Mouse (Mus musculus) midbrain, embryonic 12.5 days (tissue): ENCODE data around the gene Car9. TPM values are rescaled to one million over a fixed set of nuclear protein-coding genes. Genes with fewer than 3 reads are reported as not detected.

Source experiments
- ATAC-seq: fragments of 200-750 bp; cut with Nextera tagmentation; 2 replicates; pipeline ENCODE4 v1.8.0; 2017; ENCODE audit warnings: low read depth, moderate TSS enrichment, moderate library complexity; ENCODE audit not compliant: low FRiP score
- H3K27ac ChIP-seq: fragments of 300-500 bp; sonication (generic); replicated peaks from 2 replicates; pipeline ENCODE4 v1.5.1; 2016; ENCODE audit warnings: mild to moderate bottlenecking
- H3K27me3 ChIP-seq: fragments of 300-500 bp; sonication (generic); 2 replicates; pipeline ENCODE4 v1.6.1; 2016; ENCODE audit warnings: mild to moderate bottlenecking
- H3K36me3 ChIP-seq: fragments of 300-500 bp; sonication (generic); 2 replicates; pipeline ENCODE4 v1.6.1; 2016
- H3K4me1 ChIP-seq: fragments of 300-500 bp; sonication (generic); 2 replicates; pipeline ENCODE4 v1.6.1; 2016
- H3K4me2 ChIP-seq: fragments of 300-500 bp; sonication (generic); replicated peaks from 2 replicates; pipeline ENCODE4 v1.6.1; 2016; ENCODE audit warnings: mild to moderate bottlenecking, moderate library complexity
- H3K4me3 ChIP-seq: fragments of 300-500 bp; sonication (generic); 2 replicates; pipeline ENCODE4 v1.5.1; 2016; ENCODE audit warnings: mild to moderate bottlenecking
- H3K9ac ChIP-seq: fragments of 300-500 bp; sonication (generic); replicated peaks from 2 replicates; pipeline ENCODE4 v1.6.1; 2016; ENCODE audit warnings: mild to moderate bottlenecking, moderate library complexity
- H3K9me3 ChIP-seq: fragments of 300-500 bp; sonication (generic); 2 replicates; pipeline ENCODE4 v1.6.1; 2016; ENCODE audit warnings: mild to moderate bottlenecking
- WGBS: fragments of 180-500 bp; shearing (Covaris S2); methylation state at CpG from one replicate; pipeline ENCODE4 v1.1.7; 2016; 5-methylcytosine and 5-hydroxymethylcytosine counted together
- polyA plus RNA-seq: library from polyadenylated mRNA; unstranded; fragments of >200 nt; fragmentation: Nextera tagmentation; extraction: Ambion mirVana; gene quantifications from 2 replicates; pipeline ENCODE4 v1.2.1, GENCODE M21; 2016

The Car9 gene
- polyA plus RNA-seq, 1 experiment from 2014 or later = 0.61 TPM

GRCm38 (mm10) chr4:43559519-43560242 is 52.9 kb downstream of the Car9 start:
- H3K4me1 ChIP-seq = peaks cover 49% of the 10 kb centered on the region
- no peaks in the 10 kb centered on the region for H3K27me3 ChIP-seq
- H3K36me3 ChIP-seq = peaks cover 23% of the 10 kb centered on the region
- WGBS = 83% methylated on average over 13 of the region's 13 CpGs
- peak overlapping the region; percentile 28; the same call in 1 of the 2 replicates for H3K9ac ChIP-seq
- H3K27ac ChIP-seq = no peak overlapping the region
- no peaks in the 10 kb centered on the region for H3K9me3 ChIP-seq
- no peak overlapping the region for H3K4me3 ChIP-seq
- no peak overlapping the region for H3K4me2 ChIP-seq
- ATAC-seq = no peak

- WGBS = 70% methylated on average over 5 of the region's 6 CpGs
- Histone ChIP-seq H3K4me1 (peaks cover 49% of the 10 kb centered on the region), H3K9me3 (no peaks in the 10 kb centered on the region), H3K27me3 (no peaks in the 10 kb centered on the region), H3K36me3 (peaks cover 23% of the 10 kb centered on the region), H3K9ac (peak overlapping the region; percentile 28; the same call in 1 of the 2 replicates), H3K4me2 (peak overlapping the region; percentile 87), H3K4me3 (no peak overlapping the region), H3K27ac (no peak overlapping the region)
- ATAC-seq = no peak
Observed at GRCm38 (mm10) chr4:43560243-43560611, 53.5 kb downstream of the Car9 start.

GRCm38 (mm10) chr4:43560976-43561375 is 54.2 kb downstream of the Car9 start:
- no peaks in the 10 kb centered on the region for H3K9me3 ChIP-seq
- no peak for ATAC-seq
- peaks cover 23% of the 10 kb centered on the region for H3K36me3 ChIP-seq
- no peak overlapping the region for H3K27ac ChIP-seq
- peak overlapping the region; percentile 93 for H3K9ac ChIP-seq
- H3K4me3 ChIP-seq = peak overlapping the region; percentile 92
- peaks cover 49% of the 10 kb centered on the region for H3K4me1 ChIP-seq
- 47% methylated on average over 2 of the region's 2 CpGs for WGBS
- H3K4me2 ChIP-seq = peak overlapping the region; percentile 87
- no peaks in the 10 kb centered on the region for H3K27me3 ChIP-seq

- peak overlapping the region; percentile 87 for H3K4me2 ChIP-seq
- H3K4me3 ChIP-seq = peak overlapping the region; percentile 92
- peak overlapping the region; percentile 93 for H3K9ac ChIP-seq
- no peaks in the 10 kb centered on the region for H3K9me3 ChIP-seq
- no peaks in the 10 kb centered on the region for H3K27me3 ChIP-seq
- no peak; the same call in 1 of the 2 replicates for ATAC-seq
- peaks cover 23% of the 10 kb centered on the region for H3K36me3 ChIP-seq
- 2% methylated on average over 16 of the region's 16 CpGs for WGBS
- H3K27ac ChIP-seq = peak overlapping the region; percentile 98
- peaks cover 49% of the 10 kb centered on the region for H3K4me1 ChIP-seq
Observed at GRCm38 (mm10) chr4:43561436-43561996, 54.8 kb downstream of the Car9 start.

- Histone ChIP-seq H3K9ac (peak within 1 kb of the TSS; percentile 93), H3K27ac (peak within 1 kb of the TSS; percentile 98), H3K36me3 (peaks cover 27% of the 10 kb centered on the region), H3K9me3 (no peaks in the 10 kb centered on the region), H3K27me3 (no peaks in the 10 kb centered on the region), H3K4me3 (peak within 1 kb of the TSS; percentile 92), H3K4me1 (peaks cover 49% of the 10 kb centered on the region), H3K4me2 (peak within 1 kb of the TSS; percentile 87)
- peak; percentile 96 for ATAC-seq
- WGBS = under 1% methylated on average over 62 of the region's 62 CpGs
Observed at GRCm38 (mm10) chr4:43561997-43562768, 55.4 kb downstream of the Car9 start, which contains the start of the genes Creb3 and Tln1. TSS of gene Creb3 (plus strand) at chr4:43562332. TSS of gene Tln1 (minus strand) at chr4:43562691.

GRCm38 (mm10) chr4:43562769-43563600 is 56.2 kb downstream of the Car9 start:
- H3K9me3 ChIP-seq = no peaks in the 10 kb centered on the region
- H3K4me1 ChIP-seq = peaks cover 48% of the 10 kb centered on the region
- H3K9ac ChIP-seq = peak overlapping the region; percentile 93
- peaks cover 35% of the 10 kb centered on the region for H3K36me3 ChIP-seq
- 8% methylated on average over 22 of the region's 22 CpGs for WGBS
- H3K4me3 ChIP-seq = peak overlapping the region; percentile 92
- peak; percentile 20 for ATAC-seq
- H3K27ac ChIP-seq = peak overlapping the region; percentile 98
- peak overlapping the region; percentile 87 for H3K4me2 ChIP-seq
- no peaks in the 10 kb centered on the region for H3K27me3 ChIP-seq

Other genes with a start within 250 kb of the Car9 start
- 0.22 and 0.46 TPM in 2 replicates for gene Atp8b5, start 239.8 kb upstream of the Car9 start, polyA plus RNA-seq
- 45.2 and 47.3 TPM in 2 replicates for gene Rusc2, start 125.0 kb upstream of the Car9 start, polyA plus RNA-seq
- gene Fam166b, start 77.8 kb upstream of the Car9 start, polyA plus RNA-seq = 0.28 and 0.38 TPM in 2 replicates
- gene Tesk1, start 65.0 kb upstream of the Car9 start, polyA plus RNA-seq = 12.7 and 15.0 TPM in 2 replicates
- gene Cd72, start 52.3 kb upstream of the Car9 start, polyA plus RNA-seq = 2.0 and 2.9 TPM in 2 replicates
- not detected in 2 replicates for gene Sit1, start 23.2 kb upstream of the Car9 start, polyA plus RNA-seq
- gene Ccdc107, start 14.1 kb upstream of the Car9 start, polyA plus RNA-seq = 45.0 and 47.9 TPM in 2 replicates
- 33.1 TPM in 2 replicates for gene Arhgef39, start 7.3 kb upstream of the Car9 start, polyA plus RNA-seq
- 46.0 and 61.3 TPM in 2 replicates for gene Tpm2, start 16.8 kb downstream of the Car9 start, polyA plus RNA-seq
- 48.8 and 64.1 TPM in 2 replicates for gene Creb3, start 55.4 kb downstream of the Car9 start, polyA plus RNA-seq
- gene Tln1, start 55.7 kb downstream of the Car9 start, polyA plus RNA-seq = 64.5 and 64.6 TPM in 2 replicates
- 31.8 and 37.2 TPM in 2 replicates for gene Rgp1, start 71.7 kb downstream of the Car9 start, polyA plus RNA-seq
- gene Gba2, start 71.9 kb downstream of the Car9 start, polyA plus RNA-seq = 49.2 and 52.6 TPM in 2 replicates
- gene Msmp, start 77.5 kb downstream of the Car9 start, polyA plus RNA-seq = 0.51 and 1.8 TPM in 2 replicates
- 24.9 TPM in 2 replicates for gene Npr2, start 125.0 kb downstream of the Car9 start, polyA plus RNA-seq
- gene Spag8, start 146.6 kb downstream of the Car9 start, polyA plus RNA-seq = 3.9 TPM in 2 replicates
- 70.6 and 71.8 TPM in 2 replicates for gene Hint2, start 149.5 kb downstream of the Car9 start, polyA plus RNA-seq
- 11.9 and 14.7 TPM in 2 replicates for gene Tmem8b, start 162.0 kb downstream of the Car9 start, polyA plus RNA-seq
- 2.8 and 2.9 TPM in 2 replicates for gene Fam221b, start 162.2 kb downstream of the Car9 start, polyA plus RNA-seq
- not detected in 2 replicates for gene Olfr70, start 193.8 kb downstream of the Car9 start, polyA plus RNA-seq
- gene Olfr71, start 203.3 kb downstream of the Car9 start, polyA plus RNA-seq = not detected in 2 replicates
- 0.11 and 0.16 TPM in 2 replicates for gene Hrct1, start 220.2 kb downstream of the Car9 start, polyA plus RNA-seq
- gene Spaar, start 223.1 kb downstream of the Car9 start, polyA plus RNA-seq = not detected in 2 replicates